10 mouse cellular contexts compared by ENCODE assay signal in the genomic region with DNA sequence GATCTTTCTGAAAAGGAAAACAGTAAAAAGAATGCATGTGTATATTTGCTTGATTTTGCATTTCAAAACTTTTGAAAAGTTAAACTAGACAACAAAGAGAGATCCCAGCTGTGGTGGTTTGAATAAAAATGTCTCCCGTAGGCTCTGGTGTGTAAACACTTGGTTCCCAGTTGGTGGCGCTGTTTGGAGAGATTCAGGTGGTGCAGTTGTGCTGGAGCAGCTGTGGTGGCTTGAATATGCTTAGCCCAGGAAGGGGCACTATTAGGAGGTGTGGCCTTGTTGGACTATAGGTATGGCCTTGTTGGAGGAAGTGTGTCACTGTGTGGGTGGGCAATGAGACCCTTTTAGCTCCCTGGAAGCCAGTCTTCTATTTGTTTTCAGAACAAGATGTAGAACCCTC. TPM values are rescaled to one million over a fixed set of nuclear protein-coding genes. Genes with fewer than 3 reads are reported as not detected.
A peak's percentile ranks its signal among the peaks of the same experiment; 100 is the strongest.
DNase-seq lines count a peak whose midpoint lies in the region; ATAC-seq and TF ChIP-seq lines count a peak whose summit lies in the region.
"Had no signal": no experiment of that assay in that cellular context is flagged by ENCODE, and none has a peak within 500 bp of the region (broad histone marks: within the 10 kb centered on the region; RNA-seq: fewer than 3 reads in every experiment).

No protein-coding gene starts in this region.

- H3K4me2 ChIP-seq in midbrain, postnatal 0 days (ENCODE audit: low read depth, low read length, poor library complexity, severe bottlenecking): no peak overlapping the region

- 65% methylated on average over 2 of the region's 2 CpGs for WGBS in midbrain, postnatal 0 days
- 64% methylated on average over 2 of the region's 2 CpGs for WGBS in midbrain, embryonic 10.5 days

- no peaks in the 10 kb centered on the region for H3K36me3 ChIP-seq in midbrain, postnatal 0 days (ENCODE audit: insufficient read depth, low read length)
- peaks cover 19% of the 10 kb centered on the region for H3K36me3 ChIP-seq in midbrain, embryonic 10.5 days

- no peak overlapping the region for H3K4me3 ChIP-seq in midbrain, postnatal 0 days (ENCODE audit: low read depth, low read length)
- H3K4me3 ChIP-seq in midbrain, embryonic 10.5 days: no peak overlapping the region
- H3K4me3 ChIP-seq: liver, embryonic 15.5 days had no signal

- ATAC-seq in midbrain, postnatal 0 days (ENCODE audit: low FRiP score): no peak

- no peaks in the 10 kb centered on the region for H3K4me1 ChIP-seq in midbrain, postnatal 0 days (ENCODE audit: insufficient read depth, low read length)
- peaks cover 19% of the 10 kb centered on the region for H3K4me1 ChIP-seq in midbrain, embryonic 10.5 days

- H3K27me3 ChIP-seq in midbrain, postnatal 0 days (ENCODE audit: insufficient read depth, low read length): no peaks in the 10 kb centered on the region
- H3K27me3 ChIP-seq in midbrain, embryonic 10.5 days (ENCODE audit: low read depth, poor library complexity, severe bottlenecking): no peaks in the 10 kb centered on the region
- H3K27me3 ChIP-seq: liver, embryonic 15.5 days had no signal

- H3K9me3 ChIP-seq in midbrain, postnatal 0 days (ENCODE audit: low read length): no peaks in the 10 kb centered on the region
- no peaks in the 10 kb centered on the region for H3K9me3 ChIP-seq in midbrain, embryonic 10.5 days (replicated peaks)
- H3K9me3 ChIP-seq: liver, embryonic 15.5 days had no signal

- peak; percentile 42 for TF ChIP-seq CTCF in midbrain, postnatal 0 days (IDR thresholded peaks at IDR 0.05)

- DNase-seq in adrenal gland, adult (ENCODE audit: inconsistent age in 2 of 2, low spot score in 1 of 2): peak; percentile 27 to 57
- no peak for DNase-seq in adrenal gland, postnatal 25 days
- no peak for DNase-seq in midbrain, postnatal 0 days (ENCODE audit: low spot score)
- DNase-seq in midbrain, embryonic 10.5 days (ENCODE audit: low spot score): no peak
- peak; percentile 19 for DNase-seq in lung, postnatal 36 days
- peak; percentile 70 for DNase-seq in thymus, postnatal 4 days
- no peak for DNase-seq in layer of hippocampus, adult 9-10 months (ENCODE audit: low spot score)
- DNase-seq in layer of hippocampus, adult 11-12 months (ENCODE audit: low spot score): no peak
- DNase-seq: right cerebral cortex, postnatal 14 days had no signal

- H3K9ac ChIP-seq in midbrain, postnatal 0 days (replicated peaks; ENCODE audit: low read length, poor library complexity, severe bottlenecking): no peak overlapping the region
- H3K9ac ChIP-seq: liver, embryonic 15.5 days had no signal

- no peak overlapping the region for H3K27ac ChIP-seq in midbrain, postnatal 0 days (ENCODE audit: low read depth, low read length)
- H3K27ac ChIP-seq in midbrain, embryonic 10.5 days (replicated peaks): no peak overlapping the region

RNA-seq across cellular contexts. Expression of a gene that starts 1.3 kb away (rescaled TPM):
- total RNA-seq in adrenal gland, postnatal 25 days (2021): 5.7 and 5.8 TPM in 2 replicates
- 2.4 and 3.6 TPM in 2 replicates for total RNA-seq in midbrain, postnatal 0 days (2014; rRNA removed)
- polyA plus RNA-seq in midbrain, postnatal 0 days (2015; fragmentation: Nextera tagmentation; extraction: Ambion mirVana): 1.4 TPM in 2 replicates
- 28.8 and 34.5 TPM in 2 replicates for polyA plus RNA-seq in midbrain, embryonic 10.5 days (2016; fragmentation: Nextera tagmentation; extraction: Ambion mirVana)

RNA-seq across cellular contexts. Expression of a gene that starts 11.7 kb away (rescaled TPM):
- 6.8 and 10.6 TPM in 2 replicates for total RNA-seq in adrenal gland, postnatal 25 days (2021)
- total RNA-seq in midbrain, postnatal 0 days (2014; rRNA removed): 8.5 TPM in 2 replicates
- polyA plus RNA-seq in midbrain, postnatal 0 days (2015; fragmentation: Nextera tagmentation; extraction: Ambion mirVana): 18.1 and 25.6 TPM in 2 replicates
- 2.5 and 3.1 TPM in 2 replicates for polyA plus RNA-seq in midbrain, embryonic 10.5 days (2016; fragmentation: Nextera tagmentation; extraction: Ambion mirVana)

RNA-seq across cellular contexts. Expression of a gene that starts 25.2 kb away (rescaled TPM):
- 5.4 and 6.9 TPM in 2 replicates for total RNA-seq in adrenal gland, postnatal 25 days (2021)
- 1.2 TPM in 1 of 2 replicates, not detected in the other for total RNA-seq in midbrain, postnatal 0 days (2014; rRNA removed)
- 2.5 and 2.9 TPM in 2 replicates for polyA plus RNA-seq in midbrain, postnatal 0 days (2015; fragmentation: Nextera tagmentation; extraction: Ambion mirVana)
- 43.8 and 51.4 TPM in 2 replicates for polyA plus RNA-seq in midbrain, embryonic 10.5 days (2016; fragmentation: Nextera tagmentation; extraction: Ambion mirVana)

RNA-seq across cellular contexts. Expression of a gene that starts 31.0 kb away (rescaled TPM):
- total RNA-seq in adrenal gland, postnatal 25 days (2021): 0.95 and 2.0 TPM in 2 replicates
- total RNA-seq in midbrain, postnatal 0 days (2014; rRNA removed): 5.0 and 6.1 TPM in 2 replicates
- polyA plus RNA-seq in midbrain, postnatal 0 days (2015; fragmentation: Nextera tagmentation; extraction: Ambion mirVana): 8.0 and 9.4 TPM in 2 replicates
- 17.0 TPM in 2 replicates for polyA plus RNA-seq in midbrain, embryonic 10.5 days (2016; fragmentation: Nextera tagmentation; extraction: Ambion mirVana)

RNA-seq across cellular contexts. Expression of a gene that starts 32.3 kb away (rescaled TPM):
- total RNA-seq in adrenal gland, postnatal 25 days (2021): 6.6 and 6.8 TPM in 2 replicates
- total RNA-seq in midbrain, postnatal 0 days (2014; rRNA removed): 0.38 and 4.0 TPM in 2 replicates
- polyA plus RNA-seq in midbrain, postnatal 0 days (2015; fragmentation: Nextera tagmentation; extraction: Ambion mirVana): 5.3 and 5.4 TPM in 2 replicates
- 49.8 and 57.0 TPM in 2 replicates for polyA plus RNA-seq in midbrain, embryonic 10.5 days (2016; fragmentation: Nextera tagmentation; extraction: Ambion mirVana)

Comparison
In these comparisons a context has a peak if more than half of its experiments do, and no peak if none do; other contexts are left out.
1. DNase-seq: peak in adrenal gland, adult (2 of 2), lung, postnatal 36 days (single experiment) and thymus, postnatal 4 days (single experiment); none in adrenal gland, postnatal 25 days (single experiment), midbrain, postnatal 0 days (single experiment), midbrain, embryonic 10.5 days (single experiment), layer of hippocampus, adult 9-10 months (single experiment) and layer of hippocampus, adult 11-12 months (single experiment).